Mouse (Mus musculus) MEL (cell line): ENCODE results near the gene Serpina3k. TPM values are rescaled to one million over a fixed set of nuclear protein-coding genes. Genes with fewer than 3 reads are reported as not detected.
"Not testable (repeated sequence)": the region's sequence is repeated elsewhere in the genome, so short reads cannot be mapped to it uniquely, and the experiment has no call there.

Experiments used
- DNase-seq: peaks from one replicate; pipeline ENCODE4 v3.0.0; 2011; ENCODE audit warnings: low read depth, low spot score
- H3K27ac ChIP-seq: 2 replicates; pipeline ENCODE4 v1.5.1; 2012; ENCODE audit warnings: low read depth, mild to moderate bottlenecking, control low read depth, low read length, moderate library complexity; ENCODE audit not compliant: control insufficient read depth
- H3K27me3 ChIP-seq, 2 experiments: fragments of 150-350 bp in 1 of 2; sonication (generic) in 1 of 2; 2 replicates each; pipeline ENCODE4 v1.6.1; 2012; ENCODE audit warnings: low read length in 2 of 2, mild to moderate bottlenecking in 2 of 2, improper control_type of control experiment in 1 of 2, moderate library complexity in 1 of 2; ENCODE audit not compliant: insufficient read depth in 2 of 2, control insufficient read depth in 1 of 2
- H3K36me3 ChIP-seq, 2 experiments: 2 replicates each; pipeline ENCODE4 v1.6.1; 2012 to 2014; ENCODE audit warnings: low read length in 2 of 2, improper control_type of control experiment in 1 of 2, inconsistent platforms in 1 of 2, mild to moderate bottlenecking in 1 of 2; ENCODE audit not compliant: insufficient read depth in 2 of 2, control insufficient read depth in 1 of 2
- H3K4me1 ChIP-seq, 2 experiments: fragments of 150-350 bp in 1 of 2; sonication (generic) in 1 of 2; 2 replicates each; pipeline ENCODE4 v1.6.1; 2012; ENCODE audit warnings: low read length in 2 of 2, improper control_type of control experiment in 1 of 2, mild to moderate bottlenecking in 1 of 2; ENCODE audit not compliant: insufficient read depth in 2 of 2, control insufficient read depth in 1 of 2
- H3K4me3 ChIP-seq, 2 experiments: fragments of 150-350 bp in 1 of 2; sonication (generic) in 1 of 2; 2 replicates each; pipeline ENCODE4 v1.5.1; 2012; ENCODE audit warnings: low read depth in 2 of 2, low read length in 2 of 2, mild to moderate bottlenecking in 2 of 2, moderate library complexity in 2 of 2, control low read depth in 1 of 2, improper control_type of control experiment in 1 of 2; ENCODE audit not compliant: control insufficient read depth in 1 of 2, insufficient read depth in 1 of 2
- H3K79me2 ChIP-seq: 2 replicates; pipeline ENCODE4 v1.6.1; 2012; ENCODE audit warnings: mild to moderate bottlenecking, low read length, moderate library complexity; ENCODE audit not compliant: control insufficient read depth, poor library complexity, insufficient read depth
- H3K9ac ChIP-seq: 2 replicates; pipeline ENCODE4 v1.6.1; 2012; ENCODE audit warnings: low read depth, mild to moderate bottlenecking, control low read depth, low read length, moderate library complexity; ENCODE audit not compliant: control insufficient read depth, poor library complexity, severe bottlenecking
- H3K9me3 ChIP-seq: fragments of 150-350 bp; sonication (generic); replicated peaks from 2 replicates; pipeline ENCODE4 v1.6.1; 2012; ENCODE audit warnings: mild to moderate bottlenecking, low read length, improper control_type of control experiment, moderate library complexity; ENCODE audit not compliant: insufficient read depth
- E2F4 ChIP-seq: IDR thresholded peaks from 2 replicates; pipeline ENCODE4 v1.6.1; 2011; ENCODE audit warnings: low read depth, low read length, improper control_type of control experiment, borderline replicate concordance
- HCFC1 ChIP-seq: IDR thresholded peaks from 2 replicates; pipeline ENCODE4 v1.6.1; 2012; ENCODE audit warnings: low read depth, mild to moderate bottlenecking, inconsistent platforms, low read length, improper control_type of control experiment, moderate library complexity
- JUND ChIP-seq: IDR thresholded peaks from 2 replicates; pipeline ENCODE4 v1.6.1; 2011; ENCODE audit warnings: low read depth, mild to moderate bottlenecking, improper control_type of control experiment, low read length
- MAZ ChIP-seq: IDR thresholded peaks from 2 replicates; pipeline ENCODE4 v1.6.1; 2012; ENCODE audit warnings: low read depth, mild to moderate bottlenecking, inconsistent platforms, low read length, improper control_type of control experiment
- SMC3 ChIP-seq: IDR thresholded peaks from 2 replicates; pipeline ENCODE4 v1.6.1; 2011; ENCODE audit warnings: low read depth, low read length, improper control_type of control experiment
- UBTF ChIP-seq: IDR thresholded peaks from 2 replicates; pipeline ENCODE4 v1.6.1; 2012; ENCODE audit warnings: low read depth, mild to moderate bottlenecking, inconsistent platforms, low read length, improper control_type of control experiment, moderate library complexity, borderline replicate concordance; ENCODE audit not compliant: insufficient read depth
- polyA plus RNA-seq, 2 experiments: library from polyadenylated mRNA; stranded (reverse) in 1 of 2; unstranded in 1 of 2; fragments of >175 nt in 1 of 2; fragments of >200 nt in 1 of 2; gene quantifications; 2 replicates each; pipeline versions ENCODE4 v1.2.1 to v1.2.4; 2012; ENCODE audit warnings: low replicate concordance in 2 of 2, low read depth in 1 of 2; ENCODE audit not compliant: insufficient read length in 2 of 2, insufficient read depth in 1 of 2, missing spikeins in 1 of 2
- total RNA-seq: library from RNA; depleted of rRNA; stranded (reverse); fragments of 300-350 nt; gene quantifications from 2 replicates; pipeline ENCODE4 v1.2.3, GENCODE M21; 2012

Serpina3k gene
- total and polyA plus RNA-seq, 3 experiments, result not detected

- Histone ChIP-seq H3K36me3 (no peaks in the 10 kb centered on the region), H3K9me3 (no peaks in the 10 kb centered on the region), H3K27ac (no peak overlapping the region), H3K4me3 (no peak overlapping the region), H3K9ac (no peak overlapping the region), H3K79me2 (no peaks in the 10 kb centered on the region), H3K4me1 (no peaks in the 10 kb centered on the region), H3K27me3 (no peaks in the 10 kb centered on the region)
- DNase-seq, result no peak
- TF ChIP-seq JUND, result no peak
- TF ChIP-seq SMC3, result no peak
Observed at GRCm38 (mm10) chr12:104338705-104339104, 419 bp downstream of the Serpina3k start.

GRCm38 (mm10) chr12:104342489-104342888 lies 4.2 kb downstream of the Serpina3k start:
- H3K9me3 ChIP-seq, H3K27ac ChIP-seq, H3K36me3 ChIP-seq, H3K27me3 ChIP-seq, DNase-seq, H3K9ac ChIP-seq, H3K4me1 ChIP-seq, H3K4me3 ChIP-seq, H3K79me2 ChIP-seq: not testable (repeated sequence)

GRCm38 (mm10) chr12:104345181-104345580 lies 6.9 kb downstream of the Serpina3k start:
- no peak overlapping the region for H3K4me3 ChIP-seq
- H3K4me1 ChIP-seq, result no peaks in the 10 kb centered on the region
- no peaks in the 10 kb centered on the region for H3K36me3 ChIP-seq
- H3K9ac ChIP-seq, result no peak overlapping the region
- no peak overlapping the region for H3K27ac ChIP-seq
- no peaks in the 10 kb centered on the region for H3K79me2 ChIP-seq
- no peak for DNase-seq
- no peaks in the 10 kb centered on the region for H3K9me3 ChIP-seq
- TF ChIP-seq UBTF (no peak), MAZ (no peak)
- H3K27me3 ChIP-seq, result no peaks in the 10 kb centered on the region

- no peak overlapping the region for H3K9ac ChIP-seq
- H3K4me3 ChIP-seq, result no peak overlapping the region
- no peak for TF ChIP-seq E2F4
- TF ChIP-seq HCFC1, result no peak
- H3K4me1 ChIP-seq, result no peaks in the 10 kb centered on the region
- H3K9me3 ChIP-seq, result no peaks in the 10 kb centered on the region
- H3K27me3 ChIP-seq, result no peaks in the 10 kb centered on the region
- H3K36me3 ChIP-seq, result no peaks in the 10 kb centered on the region
- DNase-seq, result no peak
- no peak overlapping the region for H3K27ac ChIP-seq
- no peaks in the 10 kb centered on the region for H3K79me2 ChIP-seq
Observed at GRCm38 (mm10) chr12:104345707-104346106, 7.4 kb downstream of the Serpina3k start.
